Mouse (Mus musculus) MN1 (cell line): Measurements from ENCODE around the gene Zfpm1.

Experiments
- DNase-seq: peaks from one replicate; pipeline ENCODE4 v3.0.0-alpha.2; 2016; ENCODE audit warnings: low spot score

Gene Zfpm1

DNA sequence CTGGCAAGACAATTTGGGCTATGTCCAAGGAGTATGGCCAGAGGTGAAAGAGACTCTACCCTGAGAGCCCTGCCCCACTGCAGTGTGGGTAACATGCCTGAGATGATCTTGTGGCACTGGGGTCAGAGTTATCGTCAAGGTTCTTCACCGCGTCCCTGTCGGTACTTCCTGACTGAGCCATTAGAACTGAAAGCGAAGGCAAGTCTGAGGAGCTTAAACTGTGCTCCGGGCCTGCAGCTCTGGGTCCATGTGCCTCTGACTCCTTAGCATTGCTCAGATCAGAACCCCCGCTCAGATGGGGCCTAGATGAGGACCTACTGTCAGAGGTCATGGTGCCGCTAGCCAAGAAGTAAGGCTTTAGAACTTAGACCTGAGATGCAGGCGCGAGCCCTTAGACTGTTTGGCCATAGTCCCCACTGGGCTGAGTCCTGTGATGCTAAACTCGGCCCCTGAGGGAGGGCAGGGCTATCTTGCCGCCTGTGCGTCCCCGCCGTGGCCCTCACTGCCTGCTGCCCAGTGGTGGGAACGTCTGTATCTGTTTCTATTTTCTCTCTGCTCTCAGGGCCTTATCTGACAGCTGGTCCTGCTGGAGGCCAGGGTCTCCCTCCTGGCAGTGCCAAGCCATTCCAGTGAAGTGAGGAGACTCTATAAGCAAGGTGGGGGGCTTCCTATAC, 17.8 kb downstream of the Zfpm1 start:
- DNase-seq, result no peak

DNA sequence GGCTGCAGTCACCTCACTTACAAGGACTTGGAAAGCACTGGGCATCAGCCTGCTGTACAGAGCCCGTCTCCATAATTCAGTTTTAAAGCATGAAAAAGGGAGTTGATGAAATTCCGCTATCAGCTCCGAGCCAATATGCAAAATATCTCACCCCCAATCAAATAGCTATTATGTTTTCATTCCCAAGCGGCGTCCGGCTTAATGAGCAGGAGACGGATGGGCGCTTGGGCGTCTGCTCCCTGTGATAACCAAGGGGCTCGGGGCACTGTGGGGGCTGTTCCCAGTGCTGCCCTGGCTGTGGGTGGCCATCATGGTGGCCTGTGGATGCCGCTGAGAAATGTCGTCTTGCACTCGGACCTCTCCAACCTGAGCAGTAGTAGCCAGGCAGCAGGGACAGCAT, 19.1 kb downstream of the Zfpm1 start:
- DNase-seq, result no peak

DNA sequence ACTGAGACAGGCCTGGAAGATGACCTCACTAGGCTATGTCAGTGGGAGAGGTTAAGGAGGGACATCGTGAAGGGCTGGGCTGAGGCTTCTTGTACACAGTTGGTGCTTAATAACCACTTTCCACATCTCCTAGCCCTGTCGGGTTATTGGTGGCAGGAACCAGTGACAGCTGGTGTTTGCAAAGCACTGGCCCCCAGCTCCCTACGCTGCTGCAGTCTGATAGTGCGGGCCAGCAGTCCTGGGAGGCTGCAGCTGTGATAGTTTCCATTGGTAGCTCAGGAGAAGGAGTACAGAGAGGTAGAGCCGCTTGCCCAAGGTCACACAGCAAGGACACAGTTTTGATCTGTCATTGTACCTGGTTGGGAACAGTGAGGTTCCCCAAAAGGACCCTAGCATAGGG, 19.9 kb downstream of the Zfpm1 start:
- no peak for DNase-seq

DNA sequence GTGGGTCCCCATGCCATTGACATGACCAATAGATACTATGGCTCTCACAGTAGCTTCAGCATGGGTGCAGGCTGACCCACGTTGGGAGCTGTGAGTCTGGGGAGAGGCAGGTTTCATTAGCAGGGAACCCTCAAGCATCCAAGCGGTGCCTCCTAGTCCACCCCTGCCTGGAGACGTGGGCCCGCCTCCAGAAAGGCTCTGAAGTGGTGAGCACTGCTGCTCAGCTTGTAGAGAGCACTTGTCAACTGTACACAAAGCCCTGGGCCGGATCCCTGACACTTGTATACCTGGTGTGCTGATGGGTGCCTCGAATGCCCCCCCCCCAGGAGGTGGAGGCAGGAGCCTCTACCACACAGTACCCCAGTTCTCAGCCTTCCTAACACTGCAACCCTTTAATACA, 21.5 kb downstream of the Zfpm1 start:
- DNase-seq, result no peak

DNA sequence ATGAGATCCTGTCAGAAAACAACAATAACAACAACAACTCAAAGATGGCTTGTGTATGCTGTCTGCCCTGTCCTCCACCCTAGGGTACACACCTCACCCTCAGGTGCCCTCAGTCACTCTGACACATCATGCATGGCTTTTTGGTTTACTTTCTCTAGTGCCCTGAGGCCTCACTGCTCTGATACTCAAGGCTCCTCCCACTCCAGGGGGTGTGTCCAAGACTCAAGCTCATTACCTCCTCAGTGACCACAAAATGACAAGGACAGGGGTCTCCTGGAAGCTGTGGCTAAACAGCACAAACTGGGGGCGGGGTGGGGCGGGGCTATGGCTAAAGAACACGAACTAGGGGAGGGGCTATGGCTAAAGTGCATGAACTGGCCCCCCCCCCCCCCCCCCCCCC, 22.1 kb downstream of the Zfpm1 start:
- no peak for DNase-seq

DNA sequence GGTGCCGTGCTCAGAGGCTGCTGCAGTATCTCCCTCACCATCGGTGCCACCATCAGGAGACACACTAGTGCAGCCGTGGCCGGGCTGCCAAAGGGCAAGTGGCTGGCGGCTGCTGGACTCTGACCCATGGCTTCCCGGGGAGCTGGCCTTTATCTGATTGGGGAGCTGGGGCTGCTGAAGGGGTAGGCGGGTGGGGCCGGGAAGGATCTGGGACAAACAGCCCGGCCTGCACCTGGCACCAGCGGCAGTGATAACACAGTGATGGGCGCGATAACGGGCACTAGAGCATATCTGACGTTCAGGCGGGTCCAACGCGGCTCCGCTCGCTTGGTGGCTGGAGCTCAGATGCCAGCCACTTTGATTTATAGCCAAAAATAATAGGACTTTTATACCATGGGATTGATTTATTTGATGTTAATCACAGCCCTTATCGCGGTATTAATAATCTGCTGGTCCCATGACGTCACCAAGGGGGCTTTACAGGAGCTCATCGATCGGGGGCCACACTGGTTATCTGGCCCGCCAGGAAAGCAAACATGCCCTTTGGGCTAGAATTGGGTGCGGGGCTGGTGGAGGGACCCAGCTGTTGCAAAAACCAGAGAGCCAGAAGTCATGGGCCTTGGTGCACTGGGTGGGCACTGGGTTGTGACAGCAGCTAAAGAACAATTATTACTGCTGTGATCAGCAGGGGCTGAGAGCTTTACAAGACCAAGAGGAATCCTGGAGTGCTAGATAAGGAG, 24.9 kb downstream of the Zfpm1 start:
- DNase-seq, result no peak

DNA sequence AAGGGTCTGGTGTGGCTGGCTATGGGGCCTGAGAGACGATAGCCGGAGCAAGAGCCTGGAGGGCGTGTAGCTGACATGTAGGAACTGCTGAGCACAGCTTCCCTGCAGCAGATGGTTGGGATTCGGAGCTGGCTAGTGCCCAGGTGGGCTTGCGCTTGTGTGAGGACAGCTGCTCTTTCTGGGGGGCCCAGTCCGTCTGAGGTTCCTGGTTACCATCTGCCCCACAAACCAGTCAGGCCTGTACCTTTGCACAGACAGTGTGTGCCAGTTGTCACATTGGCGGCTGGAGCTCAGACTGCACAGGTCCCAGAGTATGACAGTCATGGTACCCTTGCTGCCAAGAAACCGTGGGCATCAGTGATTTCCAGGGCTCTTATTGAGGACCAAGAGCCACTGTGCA, 25.9 kb downstream of the Zfpm1 start:
- no peak for DNase-seq

DNA sequence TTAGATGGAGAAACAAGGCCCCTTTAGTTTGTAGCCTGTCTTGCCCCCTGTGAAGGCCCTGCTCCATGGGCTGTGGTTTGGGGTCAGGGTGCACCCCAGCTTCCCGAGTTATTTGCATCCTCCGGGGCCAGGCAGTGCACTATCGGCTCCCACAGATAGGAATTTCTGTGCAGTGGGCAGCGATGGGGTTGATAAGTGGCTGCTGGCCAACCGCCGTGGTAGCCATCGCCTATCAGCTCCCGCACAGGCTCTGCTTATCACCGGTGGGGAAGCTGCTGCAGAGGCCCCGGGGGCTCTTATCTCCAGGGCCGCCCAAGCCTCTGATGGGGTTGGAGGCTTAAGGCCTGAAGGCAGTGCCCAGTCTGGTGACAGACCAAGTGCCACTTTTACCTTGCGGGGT, 27.3 kb downstream of the Zfpm1 start:
- no peak for DNase-seq

DNA sequence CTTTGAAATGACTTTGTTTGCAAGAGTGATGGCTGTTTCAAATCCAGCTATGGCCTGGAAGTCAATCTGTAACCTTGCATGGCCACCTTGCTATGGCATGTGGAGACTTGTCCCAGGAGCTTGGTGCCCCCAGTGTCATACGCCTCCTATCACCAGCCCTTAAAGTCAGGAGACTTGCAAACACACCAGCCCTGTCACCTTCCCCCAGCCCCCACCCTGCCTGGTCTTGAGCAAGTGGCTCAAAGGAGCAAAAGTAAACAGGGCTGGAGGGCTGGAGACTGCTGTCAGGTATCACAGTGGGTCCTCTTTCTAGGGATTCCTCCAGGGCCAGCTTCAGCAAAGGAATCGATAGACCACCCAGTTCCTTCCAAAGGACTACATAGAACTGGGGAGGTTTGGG, 29.2 kb downstream of the Zfpm1 start:
- DNase-seq, result no peak

DNA sequence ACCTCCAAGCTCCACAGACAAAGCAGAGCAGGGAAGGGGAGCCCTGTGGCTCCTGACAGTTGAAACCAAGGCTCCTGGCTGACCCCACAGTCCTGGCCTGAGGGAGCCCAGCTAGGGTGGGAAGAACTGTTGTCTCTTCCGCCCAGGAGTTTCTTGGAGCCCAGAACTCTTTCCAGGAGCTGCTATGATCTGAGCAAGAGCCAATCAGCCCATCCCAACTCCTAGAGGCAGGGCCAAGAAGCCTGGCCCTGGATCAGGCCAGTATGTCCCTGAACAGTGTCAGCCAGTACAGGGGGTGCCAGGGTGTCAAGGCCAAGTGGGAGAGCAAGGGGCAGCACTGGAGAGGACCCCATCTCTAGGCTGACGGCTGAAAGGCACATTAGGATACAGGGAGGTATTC, 30.6 kb downstream of the Zfpm1 start:
- DNase-seq, result no peak

DNA sequence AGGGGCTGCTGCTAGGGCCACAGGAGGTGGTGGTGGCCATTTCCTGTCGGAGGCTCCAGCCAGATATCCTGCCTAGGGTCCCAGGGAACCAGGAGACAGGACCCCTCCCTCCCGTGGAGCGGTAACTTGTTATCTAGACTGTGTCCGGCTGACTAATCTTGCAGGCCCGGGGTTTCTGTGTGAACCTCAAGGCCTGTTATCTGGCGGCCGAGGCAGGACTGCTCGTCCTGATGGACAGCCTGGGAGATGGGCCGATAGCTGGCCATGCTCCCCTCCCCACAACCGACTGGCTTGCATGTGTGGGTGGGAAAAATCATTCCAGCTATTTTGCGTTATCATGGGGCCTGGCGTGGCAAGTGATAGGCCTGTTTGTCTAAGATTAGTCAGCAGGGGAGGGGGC, 31.4 kb downstream of the Zfpm1 start:
- no peak for DNase-seq

DNA sequence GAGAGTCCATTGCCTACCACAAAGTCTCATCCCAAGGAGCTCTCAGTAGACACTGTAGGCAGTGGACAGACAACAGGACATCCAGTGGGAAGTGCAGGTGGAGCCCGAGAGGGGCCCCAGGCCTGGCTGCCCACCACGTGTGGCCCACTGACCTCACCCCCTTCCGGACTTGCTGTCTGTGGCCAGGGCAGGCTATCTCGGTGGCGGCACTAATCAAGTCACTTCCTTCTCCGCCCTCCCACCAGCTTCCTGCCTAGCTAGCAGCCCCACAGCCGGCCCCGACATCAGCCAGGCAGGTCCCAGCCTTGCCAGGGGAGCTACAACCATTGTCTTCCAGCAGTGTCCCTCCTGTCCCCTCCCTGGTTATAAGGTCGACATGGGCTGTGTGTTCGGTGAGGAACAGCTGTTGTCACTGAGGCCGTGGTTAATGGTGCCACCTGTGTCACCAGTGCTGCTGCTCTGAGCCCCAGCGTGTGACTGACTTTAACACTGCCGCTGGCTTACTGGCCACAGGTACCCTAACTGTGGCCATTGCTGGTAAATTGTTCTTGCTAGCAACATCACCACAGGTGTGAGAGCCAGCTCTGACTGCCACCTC, 33.1 kb downstream of the Zfpm1 start:
- no peak for DNase-seq

DNA sequence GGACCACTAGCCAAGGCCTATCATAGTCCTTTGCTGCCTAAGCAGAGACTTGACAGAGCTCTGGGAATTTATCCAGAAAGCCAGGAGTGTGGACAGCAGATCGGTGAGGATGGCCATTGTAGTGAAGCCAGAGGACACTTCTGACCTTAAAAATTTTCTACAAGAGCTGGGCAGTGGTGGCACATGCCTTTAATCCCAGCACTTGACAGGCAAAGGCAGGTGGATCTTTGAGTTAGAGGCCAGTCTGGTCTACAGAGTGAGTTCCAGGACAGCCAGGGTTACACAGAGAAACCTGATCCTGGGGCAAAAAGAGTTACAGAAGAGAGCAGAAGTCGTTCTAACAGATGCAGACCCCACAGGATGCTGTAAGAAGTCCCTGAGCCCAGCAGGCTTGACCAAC, 34.5 kb downstream of the Zfpm1 start:
- DNase-seq, result no peak

DNA sequence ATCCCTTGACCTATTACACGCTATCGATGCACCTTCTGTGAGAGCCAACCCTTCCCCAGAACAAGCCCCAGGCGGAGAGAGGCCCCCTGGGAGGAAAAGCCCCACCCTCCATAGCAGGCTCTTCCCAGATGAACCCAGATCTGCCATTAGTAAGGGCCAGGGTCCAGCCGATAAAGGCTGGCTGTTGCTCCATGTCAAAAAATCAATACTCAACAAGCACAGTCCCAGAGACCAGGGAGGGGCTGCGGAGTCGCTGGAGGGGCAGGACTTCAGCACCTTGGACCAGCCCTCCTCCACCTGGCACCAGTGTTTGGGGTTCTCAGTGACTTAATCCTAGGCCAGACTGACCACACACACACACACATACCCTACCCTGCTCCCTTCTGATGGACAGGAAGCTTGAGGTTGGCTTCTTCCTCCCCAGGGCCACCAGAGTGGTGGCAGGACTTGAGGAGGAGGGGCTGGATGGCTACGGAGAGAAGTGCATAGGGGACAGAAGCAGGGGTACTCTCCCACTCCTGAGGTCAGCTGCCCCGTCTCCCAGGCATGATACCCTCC, 36.1 kb downstream of the Zfpm1 start:
- DNase-seq, result peak; percentile 50

DNA sequence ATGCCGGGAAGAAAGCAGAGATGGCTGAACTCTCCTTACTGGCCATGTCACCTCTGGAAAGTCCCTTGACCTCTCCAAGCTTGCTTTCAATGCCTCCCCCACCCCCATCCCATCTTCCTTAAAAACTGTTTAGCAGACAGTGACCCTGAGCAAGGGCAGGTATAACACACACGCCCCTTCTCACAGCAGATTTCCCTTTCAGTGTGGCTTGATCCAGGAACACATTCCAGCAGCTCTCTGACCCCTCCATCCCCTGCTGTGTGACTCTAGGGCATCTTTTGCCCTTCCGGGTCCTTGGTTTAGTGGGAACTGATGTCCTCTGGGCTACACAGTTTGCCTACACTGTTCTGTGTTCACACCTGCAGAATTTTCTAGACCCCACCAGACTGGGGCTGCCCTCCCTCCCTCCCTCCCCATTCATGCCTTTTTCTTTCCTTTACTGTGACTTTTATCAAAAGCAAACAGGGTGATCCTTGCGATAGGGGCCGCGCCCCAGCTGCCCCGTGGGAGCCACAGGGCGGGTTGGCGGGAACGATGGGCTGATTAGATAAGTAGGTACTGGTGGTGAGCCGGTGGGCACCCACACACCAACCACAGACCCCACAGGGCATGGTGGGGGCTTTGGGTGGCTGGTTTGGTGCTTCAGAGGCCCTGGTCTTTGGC, 37.2 kb downstream of the Zfpm1 start:
- DNase-seq, result no peak

DNA sequence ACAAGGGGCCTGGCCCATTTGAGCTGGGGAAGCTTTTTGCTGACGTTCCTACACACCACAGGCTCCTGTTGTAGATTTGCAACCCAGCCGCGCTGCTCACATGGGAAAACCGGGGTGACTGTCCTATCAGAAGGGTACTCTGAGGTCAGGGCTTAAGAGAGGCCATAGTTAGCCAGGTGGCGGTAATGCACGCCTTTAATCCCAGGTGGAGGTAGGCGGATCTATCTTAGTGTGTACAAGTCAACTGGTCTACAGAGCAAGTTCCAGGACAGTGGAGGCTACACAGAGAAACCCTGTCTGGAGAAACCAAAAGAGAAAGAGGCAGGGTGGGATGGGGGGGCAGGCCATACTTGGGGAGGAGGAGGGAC, 37.8 kb downstream of the Zfpm1 start:
- no peak for DNase-seq

DNA sequence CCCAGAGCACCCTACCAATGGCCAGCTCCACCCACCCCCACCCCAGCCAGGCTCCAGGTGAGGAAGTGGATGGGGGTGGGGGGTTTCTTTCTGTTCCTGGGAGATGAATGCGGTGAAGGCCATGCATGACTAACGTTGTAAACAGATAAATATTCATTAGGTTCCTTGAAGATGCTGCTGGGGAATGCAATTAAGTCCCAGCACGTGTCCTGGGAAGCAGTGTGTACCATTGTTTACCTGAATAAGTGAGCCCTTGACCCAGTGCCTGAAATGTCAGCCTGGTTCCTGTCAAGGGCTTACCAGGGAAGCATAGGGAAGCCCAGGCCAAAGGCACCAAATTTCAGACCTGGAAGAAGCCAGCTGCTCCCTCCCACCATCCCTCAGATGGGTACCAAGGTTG, 38.6 kb downstream of the Zfpm1 start:
- DNase-seq, result no peak

DNA sequence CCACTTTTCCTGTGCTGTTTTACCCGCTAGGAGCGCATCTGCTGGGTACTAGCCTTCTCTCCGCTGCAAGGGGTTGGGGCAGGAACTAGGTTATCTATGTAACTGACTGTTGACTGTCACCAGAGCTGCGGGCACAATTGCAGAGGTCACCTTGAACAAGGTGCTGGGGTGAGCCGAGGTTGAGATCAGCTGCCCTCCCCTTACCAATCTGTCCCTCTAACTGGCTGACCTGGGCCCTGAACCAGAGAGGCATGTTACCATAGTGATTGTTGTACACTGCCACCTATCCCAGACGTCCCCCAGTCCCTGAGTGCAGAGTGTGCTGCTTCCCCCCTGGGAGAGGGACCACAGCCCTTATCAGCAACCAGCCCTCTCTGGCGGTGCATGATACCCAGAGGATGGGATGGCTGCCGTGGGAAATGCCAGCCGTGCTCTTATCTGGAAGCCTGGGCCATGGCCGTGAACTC, 39.5 kb downstream of the Zfpm1 start:
- DNase-seq, result peak; percentile 53

DNA sequence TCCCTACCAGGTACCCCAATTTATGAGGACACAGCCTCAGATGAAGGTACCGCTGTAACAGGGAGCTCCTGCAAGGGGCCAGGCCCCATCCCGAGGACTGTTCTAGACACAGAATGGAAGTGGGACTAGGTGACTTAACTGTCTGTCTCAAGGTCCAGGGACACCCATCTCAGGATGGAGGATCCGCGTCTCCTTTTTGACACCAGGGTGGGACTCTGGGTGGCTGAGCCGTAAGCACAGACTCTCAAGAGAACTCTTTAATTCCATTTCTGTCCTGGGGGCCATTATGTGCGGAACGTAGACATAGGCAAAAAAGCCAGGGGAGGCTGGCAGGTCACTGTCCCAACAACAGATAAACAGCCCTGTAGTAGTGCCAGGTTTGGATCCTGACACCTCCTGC, 40.2 kb downstream of the Zfpm1 start:
- no peak for DNase-seq

DNA sequence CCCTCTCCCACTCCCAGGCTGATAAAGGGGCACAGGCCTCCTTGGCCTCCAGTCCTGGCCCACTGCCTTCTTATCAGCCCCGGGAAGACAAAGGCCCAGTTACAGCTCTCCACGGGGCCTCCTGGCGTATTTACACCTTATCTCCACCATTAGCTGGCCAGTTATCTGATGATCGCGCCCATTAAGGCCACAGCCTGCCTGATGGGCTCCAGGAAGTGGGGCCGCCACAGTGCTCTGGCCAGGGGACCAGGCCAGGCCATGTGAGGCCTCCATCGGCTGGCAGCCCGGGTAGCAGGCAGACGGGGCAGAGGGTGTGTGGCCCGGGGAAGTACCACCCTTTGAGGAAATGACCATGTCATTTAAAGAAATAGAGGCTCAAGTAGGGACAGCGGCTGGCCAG, 40.9 kb downstream of the Zfpm1 start:
- peak; percentile 87 for DNase-seq

DNA sequence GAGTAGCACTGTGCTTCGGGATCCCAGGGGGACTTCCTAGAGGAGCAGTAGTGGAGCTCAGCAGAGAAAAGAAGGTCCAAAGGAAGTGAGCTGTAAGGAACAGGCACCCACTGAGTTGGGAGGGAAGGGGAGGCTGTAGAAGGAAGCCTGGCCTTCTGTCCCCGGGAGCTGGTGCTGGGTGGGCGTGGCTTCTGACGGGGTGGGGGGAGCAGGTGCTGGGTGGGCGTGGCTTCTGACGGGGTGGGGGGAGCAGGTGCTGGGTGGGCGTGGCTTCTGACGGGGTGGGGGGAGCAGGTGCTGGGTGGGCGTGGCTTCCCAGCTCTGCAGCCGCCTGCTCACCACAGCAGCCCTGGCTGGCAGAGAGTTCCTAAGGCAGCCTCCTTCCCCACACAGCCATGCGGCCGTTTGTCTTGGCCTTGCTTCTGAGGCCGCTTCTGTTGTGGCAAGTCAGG, 42.0 kb downstream of the Zfpm1 start:
- peak; percentile 86 for DNase-seq

DNA sequence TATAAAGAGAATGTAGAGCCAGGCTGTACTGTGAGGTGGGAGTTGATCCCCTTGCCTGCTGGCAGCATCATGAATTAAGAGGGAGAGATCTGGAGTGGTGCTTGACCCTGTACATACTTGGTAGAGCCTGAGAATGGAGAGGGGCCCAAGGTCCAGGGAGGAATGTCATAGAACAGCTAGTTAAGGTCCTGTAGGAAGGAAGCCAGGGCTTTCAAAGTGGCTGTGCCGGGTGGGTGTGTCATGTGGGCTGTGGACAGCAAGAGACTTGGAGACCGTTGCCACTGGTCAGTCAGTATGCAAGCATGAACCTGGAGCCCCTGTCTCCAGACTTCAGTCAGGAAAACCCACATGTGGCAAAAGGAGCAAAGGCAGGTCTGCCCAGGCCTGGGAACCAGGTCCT, 43.3 kb downstream of the Zfpm1 start:
- DNase-seq, result no peak

DNA sequence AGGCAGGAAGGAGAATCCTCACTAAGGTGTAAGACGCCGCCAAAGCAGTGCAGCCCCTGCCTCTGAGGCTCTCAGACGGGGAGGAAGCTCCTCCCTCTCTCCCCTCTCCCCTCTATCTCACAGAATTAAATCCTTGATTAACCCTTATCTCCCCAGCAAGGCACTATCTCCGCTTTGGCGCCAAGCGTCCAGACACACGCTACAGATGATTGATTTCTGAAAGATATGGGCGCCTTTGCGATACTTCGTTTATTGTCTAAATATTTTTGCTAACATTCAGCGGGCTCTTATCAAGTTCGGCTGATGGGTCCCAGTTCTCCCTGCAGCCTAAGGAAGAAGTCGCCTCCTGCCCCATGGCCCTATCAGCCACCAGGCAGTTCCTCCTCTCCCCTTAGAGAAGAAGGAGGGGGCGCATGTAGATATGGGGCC, 44.2 kb downstream of the Zfpm1 start:
- DNase-seq, result no peak
